Mouse (Mus musculus): ENCODE data around the gene Nup107. TPM values are rescaled to one million over a fixed set of nuclear protein-coding genes. Genes with fewer than 3 reads are reported as not detected.
"Not testable (repeated sequence)": the region's sequence is repeated elsewhere in the genome, so short reads cannot be mapped to it uniquely, and the experiment has no call there.

Gene Nup107
- total RNA-seq, 2 experiments from 2014 or later = 17.3 to 20.7 TPM

GRCm38 (mm10) chr10:117738928-117739647 lies 53.4 kb downstream of the Nup107 start:
- DNase-seq (ENCODE audit: low spot score in 2 of 2) = no peak

GRCm38 (mm10) chr10:117738140-117738921 lies 54.2 kb downstream of the Nup107 start:
- no peak for DNase-seq (ENCODE audit: low spot score in 2 of 2)

- DNase-seq (ENCODE audit: low spot score in 2 of 2) = not testable (repeated sequence)
Observed at GRCm38 (mm10) chr10:117737498-117737897, 55.0 kb downstream of the Nup107 start.

GRCm38 (mm10) chr10:117737075-117737474 lies 55.4 kb downstream of the Nup107 start:
- no peak for DNase-seq (ENCODE audit: low spot score in 2 of 2)

GRCm38 (mm10) chr10:117736573-117736972 lies 55.9 kb downstream of the Nup107 start:
- DNase-seq (ENCODE audit: low spot score in 2 of 2) = no peak

GRCm38 (mm10) chr10:117735396-117735795 lies 57.1 kb downstream of the Nup107 start:
- not testable (repeated sequence) for DNase-seq (ENCODE audit: low spot score in 2 of 2)

GRCm38 (mm10) chr10:117734104-117734852 lies 58.2 kb downstream of the Nup107 start:
- not testable (repeated sequence) for DNase-seq (ENCODE audit: low spot score in 2 of 2)

GRCm38 (mm10) chr10:117733626-117734025 lies 58.9 kb downstream of the Nup107 start:
- DNase-seq (ENCODE audit: low spot score in 2 of 2) = not testable (repeated sequence)

- DNase-seq (ENCODE audit: low spot score in 2 of 2) = no peak
Observed at GRCm38 (mm10) chr10:117732962-117733592, 59.4 kb downstream of the Nup107 start.

- no peak for DNase-seq (ENCODE audit: low spot score in 2 of 2)
Observed at GRCm38 (mm10) chr10:117732184-117732583, 60.3 kb downstream of the Nup107 start.

GRCm38 (mm10) chr10:117731244-117732101 lies 61.0 kb downstream of the Nup107 start:
- peak; percentile 35 to 54 for DNase-seq (ENCODE audit: low spot score in 2 of 2)

- no peak for DNase-seq (ENCODE audit: low spot score in 2 of 2)
Observed at GRCm38 (mm10) chr10:117730637-117731203, 61.8 kb downstream of the Nup107 start.

GRCm38 (mm10) chr10:117730140-117730539 lies 62.4 kb downstream of the Nup107 start:
- DNase-seq (ENCODE audit: low spot score in 2 of 2) = no peak

- no peak for DNase-seq (ENCODE audit: low spot score in 2 of 2)
Observed at GRCm38 (mm10) chr10:117729139-117729814, 63.2 kb downstream of the Nup107 start.

- DNase-seq (ENCODE audit: low spot score in 2 of 2) = no peak
Observed at GRCm38 (mm10) chr10:117728574-117728973, 63.9 kb downstream of the Nup107 start.

- DNase-seq (ENCODE audit: low spot score in 2 of 2) = no peak
Observed at GRCm38 (mm10) chr10:117727518-117728110, 64.9 kb downstream of the Nup107 start.

GRCm38 (mm10) chr10:117726888-117727385 lies 65.6 kb downstream of the Nup107 start:
- DNase-seq (ENCODE audit: low spot score in 2 of 2) = no peak

- no peak for DNase-seq (ENCODE audit: low spot score in 2 of 2)
Observed at GRCm38 (mm10) chr10:117726350-117726749, 66.2 kb downstream of the Nup107 start.

GRCm38 (mm10) chr10:117725671-117726070 lies 66.8 kb downstream of the Nup107 start:
- DNase-seq (ENCODE audit: low spot score in 2 of 2) = no peak
